Comparison of ENCODE assay signal across 11 mouse cellular contexts in the genomic region with DNA sequence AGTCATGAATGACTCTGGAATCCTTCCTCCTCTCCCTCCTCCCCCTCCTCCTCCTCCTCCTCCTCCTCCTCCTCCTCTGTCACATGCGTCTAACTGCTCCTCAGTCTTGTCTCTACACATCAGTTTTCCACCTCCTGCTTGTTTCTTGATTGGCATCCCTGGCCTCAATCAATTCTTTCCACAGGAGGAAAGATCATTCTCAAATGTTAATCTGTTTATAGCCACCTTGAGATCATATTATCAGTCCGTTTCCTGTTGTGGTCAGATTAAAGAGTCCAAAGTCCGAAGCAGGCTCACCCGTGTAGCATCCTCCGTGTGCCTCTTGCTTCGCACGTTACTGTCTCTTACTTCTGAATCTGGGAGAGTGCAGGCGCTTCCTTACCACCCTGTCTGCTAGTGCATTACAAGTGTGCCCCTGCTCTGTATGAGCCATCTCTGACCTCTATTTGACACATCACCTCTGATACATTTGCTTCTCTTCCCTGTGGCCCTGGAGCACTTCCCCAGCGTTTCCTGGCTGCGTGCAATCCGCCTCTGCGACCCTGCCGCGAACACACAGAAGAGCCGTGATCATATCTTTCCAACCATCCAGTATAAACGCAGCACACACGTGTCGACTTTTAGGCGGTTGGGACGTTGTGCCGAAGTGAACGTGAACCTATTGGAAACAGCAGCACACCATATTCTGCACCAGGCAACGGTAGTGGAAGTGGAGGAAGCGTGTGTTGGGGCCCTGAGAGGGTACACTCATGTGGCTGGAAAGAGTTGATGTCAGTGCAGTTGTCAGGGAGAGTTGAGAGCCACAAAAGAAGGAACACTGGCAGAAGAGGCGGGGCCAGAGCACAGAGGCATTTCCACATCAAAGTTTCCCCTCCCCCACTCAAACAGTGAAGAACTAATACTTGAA.
DNase-seq lines count a peak whose midpoint lies in the region; ATAC-seq and TF ChIP-seq lines count a peak whose summit lies in the region.
"Had no signal": no experiment of that assay in that cellular context is flagged by ENCODE, and none has a peak within 500 bp of the region (broad histone marks: within the 10 kb centered on the region; RNA-seq: fewer than 3 reads in every experiment).

No protein-coding gene starts in this region.

- no peak overlapping the region for H3K27ac ChIP-seq in heart, postnatal 0 days (ENCODE audit: low read depth)
- no peak overlapping the region for H3K27ac ChIP-seq in heart, embryonic 12.5 days (ENCODE audit: poor library complexity, severe bottlenecking)
- no peak overlapping the region for H3K27ac ChIP-seq in ES-E14 (ENCODE audit: insufficient read depth, low read depth, low read length, poor library complexity, severe bottlenecking)
- H3K27ac ChIP-seq: heart, adult 2 months; neural tube, embryonic 12.5 days had no signal

- TF ChIP-seq CTCF in heart, postnatal 0 days (IDR thresholded peaks at IDR 0.05; ENCODE audit: low read depth), result no peak

- 59% methylated on average over 25 of the region's 25 CpGs for WGBS in heart, postnatal 0 days
- WGBS in heart, embryonic 12.5 days, result 62% methylated on average over 25 of the region's 25 CpGs

- peak overlapping the region; percentile 9; the same call in 1 of the 2 replicates for H3K4me2 ChIP-seq in heart, postnatal 0 days (ENCODE audit: low read depth, low read length)
- no peak overlapping the region for H3K4me2 ChIP-seq in heart, embryonic 12.5 days
- H3K4me2 ChIP-seq: neural tube, embryonic 12.5 days had no signal

- no peak overlapping the region for H3K9ac ChIP-seq in heart, postnatal 0 days (replicated peaks; ENCODE audit: low read depth, low read length)
- H3K9ac ChIP-seq in heart, embryonic 12.5 days, result no peak overlapping the region
- no peak overlapping the region for H3K9ac ChIP-seq in ES-E14 (ENCODE audit: insufficient read depth, low read depth, low read length, poor library complexity, severe bottlenecking)
- H3K9ac ChIP-seq: neural tube, embryonic 12.5 days had no signal

- ATAC-seq in heart, postnatal 0 days (ENCODE audit: insufficient read depth, low read depth), result no peak
- ATAC-seq in heart, embryonic 12.5 days (ENCODE audit: insufficient number of reproducible peaks, low FRiP score), result no peak
- ATAC-seq in granulocyte monocyte progenitor cell, adult 5-6 weeks (replicated peaks; ENCODE audit: poor library complexity, severe bottlenecking), result peak; percentile 86
- peak; percentile 78 for ATAC-seq in megakaryocyte progenitor cell, adult 5-6 weeks (replicated peaks; ENCODE audit: poor library complexity)

- no peak for TF ChIP-seq EP300 in heart, postnatal 0 days (IDR thresholded peaks at IDR 0.05; ENCODE audit: low read depth)

- H3K4me3 ChIP-seq in heart, postnatal 0 days (ENCODE audit: low read depth, low read length), result no peak overlapping the region
- no peak overlapping the region for H3K4me3 ChIP-seq in heart, embryonic 12.5 days
- H3K4me3 ChIP-seq in ES-E14 (ENCODE audit: insufficient read depth in 1 of 2, low read depth in 1 of 2, low read length in 2 of 2, poor library complexity in 1 of 2, severe bottlenecking in 1 of 2), result no peak overlapping the region
- H3K4me3 ChIP-seq: heart, adult 2 months; neural tube, embryonic 12.5 days had no signal

- DNase-seq in heart, postnatal 0 days (ENCODE audit: low spot score), result no peak
- DNase-seq in ES-E14 (ENCODE audit: low read depth, low spot score), result peak; percentile 13
- no peak for DNase-seq in c-Kit-positive CD71-positive TER-119-positive erythroid progenitor cells, embryonic 14.5 days (ENCODE audit: low spot score)
- no peak for DNase-seq in adrenal gland, postnatal 10 days
- no peak for DNase-seq in left cerebral cortex, postnatal 25 days (ENCODE audit: low spot score in 2 of 2)
- DNase-seq: heart, adult 2 months; kidney, postnatal 36 days had no signal

- no peaks in the 10 kb centered on the region for H3K9me3 ChIP-seq in heart, postnatal 0 days (replicated peaks; ENCODE audit: control insufficient read depth, low read length)
- no peaks in the 10 kb centered on the region for H3K9me3 ChIP-seq in heart, embryonic 12.5 days (replicated peaks)
- no peaks in the 10 kb centered on the region for H3K9me3 ChIP-seq in ES-E14 (ENCODE audit: control insufficient read depth, insufficient read depth, low read depth, low read length)
- H3K9me3 ChIP-seq: neural tube, embryonic 12.5 days had no signal

- peaks cover 13% of the 10 kb centered on the region for H3K4me1 ChIP-seq in heart, postnatal 0 days (ENCODE audit: control insufficient read depth, insufficient read depth)
- peaks cover 16% of the 10 kb centered on the region for H3K4me1 ChIP-seq in heart, embryonic 12.5 days (replicated peaks)
- peaks cover 0 to 2% of the 10 kb centered on the region in 2 experiments; a peak in 1 of 4 replicates for H3K4me1 ChIP-seq in ES-E14 (ENCODE audit: control insufficient read depth in 2 of 2, insufficient read depth in 2 of 2, low read length in 2 of 2, poor library complexity in 1 of 2)

- no peaks in the 10 kb centered on the region for H3K27me3 ChIP-seq in heart, postnatal 0 days (ENCODE audit: control insufficient read depth, insufficient read depth, low read length)
- no peaks in the 10 kb centered on the region for H3K27me3 ChIP-seq in heart, embryonic 12.5 days (replicated peaks)
- H3K27me3 ChIP-seq: neural tube, embryonic 12.5 days had no signal

- H3K36me3 ChIP-seq in heart, postnatal 0 days (replicated peaks; ENCODE audit: control insufficient read depth, insufficient read depth, low read length), result no peaks in the 10 kb centered on the region
- H3K36me3 ChIP-seq in heart, embryonic 12.5 days, result no peaks in the 10 kb centered on the region
- no peaks in the 10 kb centered on the region for H3K36me3 ChIP-seq in ES-E14 (ENCODE audit: control insufficient read depth, insufficient read depth, low read length, poor library complexity, severe bottlenecking)
- H3K36me3 ChIP-seq: neural tube, embryonic 12.5 days had no signal

- in situ Hi-C loops in ES-E14 (cut with MboI; ENCODE audit: low sequenced_read_pairs in 2 of 2, unreplicated experiment in 2 of 2), result no loop called here

- intact Hi-C loops in left cerebral cortex, postnatal 25 days (cut with DNase I), result no loop called here

TF ChIP-seq in ES-E14, 5 proteins besides CTCF, POLR2A, EP300 and RAD21:
- TF ChIP-seq CHD2 (IDR thresholded peaks at IDR 0.05; ENCODE audit: low read depth, low read length), result no peak
- TF ChIP-seq MAFK (IDR thresholded peaks at IDR 0.05; ENCODE audit: insufficient read depth, low read depth, low read length), result no peak
- no peak for TF ChIP-seq HCFC1 (IDR thresholded peaks at IDR 0.05; ENCODE audit: borderline replicate concordance, insufficient read depth, low read length)
- no peak for TF ChIP-seq ZNF384 (IDR thresholded peaks at IDR 0.05; ENCODE audit: low read depth, low read length)
- TF ChIP-seq ZC3H11A (IDR thresholded peaks at IDR 0.05; ENCODE audit: borderline replicate concordance, low read depth, low read length), result no peak

Comparison
In these comparisons a context has a peak if more than half of its experiments do, and no peak if none do; other contexts are left out.
1. ATAC-seq: peak in granulocyte monocyte progenitor cell, adult 5-6 weeks (single experiment) and megakaryocyte progenitor cell, adult 5-6 weeks (single experiment); none in heart, postnatal 0 days (single experiment) and heart, embryonic 12.5 days (single experiment).